Mouse (Mus musculus) gonadal fat pad, adult 2 months (tissue): ENCODE results near the gene Rpl22. TPM values are rescaled to one million over a fixed set of nuclear protein-coding genes. Genes with fewer than 3 reads are reported as not detected.

Source experiments
- DNase-seq: peaks from one replicate; pipeline ENCODE4 v3.0.0-alpha.2; 2012; ENCODE audit warnings: low read depth
- polyA plus RNA-seq: library from polyadenylated mRNA; depleted of rRNA; stranded (reverse); fragments of >200 nt; gene quantifications from 2 replicates; pipeline ENCODE4 v1.2.3, GENCODE M21; 2012; rRNA removed

The Rpl22 gene
- 60.1 and 82.3 TPM in 2 replicates for polyA plus RNA-seq

DNA sequence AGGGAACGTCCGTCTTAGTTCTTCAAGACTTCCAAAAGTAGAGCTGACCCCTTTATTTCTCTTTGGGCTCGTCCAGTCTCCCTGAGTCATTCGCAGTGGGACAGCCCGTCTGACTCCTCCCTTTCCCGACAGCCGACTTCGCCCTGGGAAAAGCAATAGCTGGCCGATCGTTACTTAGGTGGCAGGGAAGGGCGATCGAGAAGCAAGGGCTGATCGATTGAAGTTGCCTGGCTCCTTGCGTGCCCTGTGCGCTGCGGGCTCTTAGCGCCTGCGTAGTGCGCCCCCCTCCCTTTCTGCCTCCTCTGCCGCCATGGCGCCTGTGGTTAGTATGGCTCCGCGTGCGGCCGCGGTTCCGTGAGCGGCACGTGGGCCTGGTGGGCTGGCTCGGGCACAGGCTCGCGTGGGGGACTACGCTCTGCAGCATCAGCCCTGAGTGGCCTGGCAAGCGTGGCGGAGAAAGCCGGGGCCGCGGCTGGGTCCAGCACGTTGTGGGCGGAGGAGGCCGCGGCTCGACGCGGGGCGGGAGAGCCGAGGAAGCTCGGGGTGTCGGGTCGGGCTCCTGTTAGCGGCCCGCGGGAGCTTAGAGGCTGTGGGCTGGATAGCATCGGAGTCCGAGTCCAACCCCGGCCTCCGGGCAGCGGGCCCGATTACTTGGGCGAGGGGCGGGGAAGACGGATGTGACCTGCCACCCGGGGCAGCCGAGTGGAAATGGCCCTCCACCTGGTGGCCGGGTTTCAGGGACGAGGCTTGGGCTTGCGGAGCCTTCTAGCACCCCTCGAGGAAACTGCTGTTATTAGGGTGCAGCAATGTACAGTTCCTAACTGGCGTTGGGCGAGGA is at the start of gene Rpl22:
Gene Rpl22, plus strand, starts transcription at position 169 of the 838 bp plus-strand sequence.
- DNase-seq = peak; percentile 82

DNA sequence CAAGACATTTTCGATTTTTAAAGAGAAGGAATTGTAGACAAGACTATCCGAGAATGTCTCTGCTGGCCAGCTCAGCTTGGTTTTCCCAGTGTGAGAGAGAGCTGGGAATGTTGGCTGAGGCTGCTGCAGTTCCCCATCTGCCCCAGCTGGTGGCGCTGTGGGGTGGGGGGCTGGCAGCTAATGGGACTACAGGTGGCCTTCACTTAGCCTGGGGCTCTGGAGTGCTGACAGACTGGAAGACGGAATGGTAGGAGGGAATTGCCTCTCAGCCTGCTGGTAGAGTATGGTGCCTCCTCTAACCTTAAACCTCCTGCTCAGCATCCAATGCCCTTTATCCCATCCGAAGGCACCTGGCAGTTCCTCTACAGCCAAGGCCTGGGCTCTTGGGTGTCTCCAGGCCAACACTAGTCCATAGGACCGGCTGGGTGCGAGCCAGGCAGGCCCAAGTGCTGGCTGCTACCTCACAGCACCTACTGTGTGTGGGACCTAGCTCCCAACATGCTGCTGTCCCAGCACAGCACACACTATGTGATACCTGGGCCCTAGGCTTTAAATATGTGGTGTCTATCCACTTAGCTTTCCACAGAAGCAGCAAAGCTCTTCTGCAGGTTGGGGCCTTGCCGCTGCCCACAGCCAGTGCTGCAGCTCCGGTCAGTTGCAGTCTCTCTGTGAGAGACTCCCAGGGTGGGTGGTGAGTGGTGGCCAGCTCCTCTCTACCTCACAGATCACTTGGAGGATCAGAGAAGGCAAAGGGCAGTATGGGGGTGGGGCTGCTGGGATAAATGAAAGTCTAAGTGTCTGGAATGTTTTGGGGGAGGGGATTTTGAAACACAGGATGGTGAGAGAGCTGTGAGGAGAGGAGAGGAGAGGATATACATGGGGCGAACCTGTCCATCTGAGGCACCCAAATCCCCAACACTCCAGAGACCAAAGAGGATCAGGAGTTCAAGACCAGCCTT is 48.9 kb upstream of the Rpl22 start:
- no peak for DNase-seq

DNA sequence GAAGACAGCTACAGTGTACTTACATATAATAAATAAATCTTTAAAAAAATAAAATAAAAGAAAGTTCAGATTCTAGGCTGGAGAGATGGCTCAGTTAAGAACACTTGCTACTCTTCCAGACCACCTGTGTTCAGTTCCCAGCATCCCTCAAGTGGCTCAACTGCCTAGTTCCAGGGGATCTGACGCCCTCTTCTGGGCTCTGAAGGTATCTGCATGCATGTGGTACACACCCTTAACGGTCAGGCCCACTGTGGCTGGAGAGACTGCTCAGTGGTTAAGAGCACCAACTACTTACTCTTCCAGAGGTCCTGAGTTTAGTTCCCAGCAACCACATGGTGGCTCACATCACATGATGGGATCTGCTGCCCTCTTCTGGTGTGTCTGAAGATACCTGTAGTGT is 47.6 kb upstream of the Rpl22 start:
- DNase-seq = no peak

DNA sequence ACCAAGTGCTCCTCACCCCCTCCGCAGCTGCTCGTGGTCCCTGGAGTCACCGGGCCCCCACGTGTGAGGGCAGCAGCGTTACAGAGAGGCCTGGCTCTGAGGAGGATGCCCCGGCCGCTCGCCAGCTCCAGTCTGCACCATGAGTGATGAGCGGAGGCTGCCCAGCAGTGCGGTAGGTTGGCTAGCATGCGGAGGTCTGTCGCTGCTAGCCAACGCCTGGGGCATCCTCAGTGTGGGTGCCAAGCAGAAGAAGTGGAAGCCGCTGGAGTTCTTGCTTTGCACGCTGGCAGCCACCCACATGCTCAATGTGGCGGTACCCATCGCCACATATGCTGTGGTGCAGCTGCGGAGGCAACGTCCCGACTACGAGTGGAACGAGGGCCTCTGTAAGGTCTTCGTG is 46.6 kb upstream of the Rpl22 start:
- no peak for DNase-seq

- DNase-seq = no peak
Observed at GRCm38 (mm10) chr4:152281601-152282000, 43.9 kb upstream of the Rpl22 start.

DNA sequence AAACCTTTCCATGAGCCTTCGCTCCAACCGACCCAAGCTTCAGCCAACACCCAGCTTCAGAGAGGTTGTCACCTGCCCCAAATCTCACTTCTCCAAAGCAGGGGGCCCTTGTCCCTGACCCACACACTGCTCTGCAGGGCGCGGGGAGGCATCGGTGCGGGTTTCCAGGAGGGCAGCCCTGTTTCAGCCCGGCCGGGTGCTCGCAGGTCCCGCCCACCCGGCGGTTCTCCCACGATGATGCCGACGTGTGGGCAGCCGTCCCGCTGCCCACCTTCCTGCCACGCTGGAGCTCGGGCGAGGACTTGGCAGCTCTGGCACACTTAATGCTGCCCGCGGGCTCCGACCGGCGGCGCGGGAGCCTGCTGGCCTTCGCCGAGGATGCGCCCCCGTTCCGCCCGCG is 42.8 kb upstream of the Rpl22 start:
- DNase-seq = no peak

GRCm38 (mm10) chr4:152283186-152283950 is 42.2 kb upstream of the Rpl22 start:
- no peak for DNase-seq

GRCm38 (mm10) chr4:152285505-152285904 is 40.0 kb upstream of the Rpl22 start:
- no peak for DNase-seq

GRCm38 (mm10) chr4:152286183-152286582 is 39.4 kb upstream of the Rpl22 start:
- DNase-seq = no peak

GRCm38 (mm10) chr4:152286887-152287286 is 38.7 kb upstream of the Rpl22 start:
- DNase-seq = no peak

DNA sequence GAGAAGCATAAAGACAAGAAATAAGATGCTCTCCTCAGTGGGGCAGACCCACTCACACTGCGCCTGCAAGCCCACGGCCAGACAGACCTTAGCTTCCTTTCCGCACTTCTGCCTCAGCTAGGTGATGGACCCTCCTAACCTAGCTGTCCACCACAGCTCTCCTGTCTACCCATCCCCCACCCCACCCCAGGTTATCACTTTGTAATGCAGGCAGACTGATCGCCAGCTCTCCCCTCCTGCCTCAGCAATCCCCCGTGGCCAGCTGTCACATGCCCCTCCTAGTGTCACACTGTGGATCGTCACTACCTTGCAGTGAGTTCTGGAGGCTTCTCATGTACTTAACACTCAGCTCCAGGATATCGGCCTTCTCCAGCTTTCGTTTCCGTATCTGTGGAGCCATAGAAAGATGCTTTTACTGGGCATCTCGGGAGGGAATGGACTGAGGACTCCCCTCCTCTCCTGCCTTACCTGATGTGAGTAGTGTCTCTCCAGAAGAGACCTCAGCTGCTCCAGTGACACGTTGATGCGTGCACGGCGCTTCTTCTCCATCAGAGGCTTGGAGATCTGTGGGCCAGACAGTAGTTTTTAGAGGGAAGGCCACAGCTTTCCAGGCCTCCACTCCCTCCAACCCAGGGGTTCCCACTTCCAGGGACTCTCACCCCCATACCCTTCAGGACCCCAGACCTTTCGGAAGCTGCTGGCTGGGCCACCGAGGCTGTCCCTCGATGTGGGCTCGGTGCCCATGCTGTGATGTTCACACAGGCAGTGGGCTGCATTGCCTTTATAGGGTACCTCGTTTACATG is 38.0 kb upstream of the Rpl22 start:
- DNase-seq = no peak

DNA sequence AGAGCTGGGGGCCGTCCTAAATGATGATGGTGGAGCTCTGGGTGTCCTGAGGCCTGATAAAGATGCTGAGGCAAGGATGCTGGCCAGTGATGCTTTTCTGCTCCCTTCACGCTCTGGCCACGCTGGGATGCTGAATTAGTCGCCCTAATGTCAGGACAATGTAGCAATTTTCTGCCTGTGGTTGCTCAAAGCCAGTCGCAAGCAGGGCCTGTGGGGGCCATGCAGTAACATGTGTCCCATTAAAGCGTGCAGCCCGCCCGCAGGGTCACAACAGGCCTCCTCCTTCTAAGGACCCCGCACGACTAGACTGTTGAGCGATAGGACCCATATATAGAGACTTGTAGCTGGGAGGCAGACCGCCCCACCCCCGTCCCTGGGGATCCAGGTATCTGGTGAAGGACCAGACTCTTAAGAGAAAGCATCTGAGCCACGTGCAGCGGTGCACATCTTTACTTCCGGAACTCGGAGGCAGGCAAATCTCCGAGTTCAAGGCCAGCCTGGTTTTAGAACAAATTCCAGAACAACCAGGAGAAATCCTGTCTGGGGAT is 37.1 kb upstream of the Rpl22 start:
- DNase-seq = no peak

- no peak for DNase-seq
Observed at GRCm38 (mm10) chr4:152290385-152290784, 35.2 kb upstream of the Rpl22 start.

DNA sequence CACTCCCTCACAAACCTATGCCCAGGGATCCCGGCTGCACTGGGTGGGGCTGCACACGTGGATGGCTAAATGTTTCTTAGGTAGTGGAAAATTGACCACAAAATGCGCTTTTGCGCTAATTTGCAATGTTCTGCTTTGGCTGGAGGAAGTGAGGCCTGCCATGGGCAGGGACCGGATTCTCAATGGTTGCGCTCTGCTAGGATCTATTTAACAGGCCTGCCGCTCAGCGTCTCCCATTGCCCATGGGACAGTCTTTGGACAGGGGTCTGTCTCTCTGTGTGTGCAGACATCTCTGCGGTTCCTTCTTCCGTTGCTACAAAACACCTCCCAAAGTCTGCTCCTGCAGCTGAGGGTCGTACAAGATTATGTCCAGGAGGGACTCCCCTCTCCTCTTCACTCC is 34.6 kb upstream of the Rpl22 start:
- DNase-seq = no peak

GRCm38 (mm10) chr4:152291562-152291961 is 34.0 kb upstream of the Rpl22 start, which contains the start of gene Hes3:
Gene Hes3 (minus strand): TSS chr4:152291662.
- no peak for DNase-seq

DNA sequence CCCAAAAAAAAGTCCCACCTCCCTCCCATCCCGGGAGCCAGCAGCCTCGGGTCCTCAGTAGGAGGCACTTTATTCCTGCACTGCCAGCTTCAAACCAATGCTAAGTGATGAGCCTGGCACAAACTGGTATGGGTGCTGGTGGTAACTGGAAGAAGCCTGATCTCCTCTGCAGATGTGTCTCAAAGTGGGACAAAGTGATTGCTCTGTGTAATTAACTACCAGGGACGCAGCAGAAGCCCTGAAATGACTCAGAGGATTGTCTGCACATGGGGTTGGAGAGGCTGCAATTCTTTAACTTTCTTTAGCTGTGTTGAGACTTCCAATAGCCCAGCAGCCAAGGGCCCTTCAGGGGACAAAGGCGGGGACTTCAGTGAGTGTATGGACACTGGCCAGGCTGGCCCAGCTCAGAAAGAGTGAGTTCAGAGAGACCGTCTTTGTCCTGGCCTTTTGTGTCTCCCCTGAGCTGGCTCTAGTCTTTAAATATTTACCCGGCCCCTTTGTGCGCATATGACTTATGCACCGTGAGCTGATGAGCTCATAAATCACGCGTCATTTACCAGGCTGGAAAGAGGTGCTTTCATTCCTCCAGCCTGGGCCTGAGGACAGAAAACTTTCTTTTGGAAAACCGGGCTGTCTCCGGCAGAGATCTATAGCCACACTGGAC is 33.3 kb upstream of the Rpl22 start:
- no peak for DNase-seq

DNA sequence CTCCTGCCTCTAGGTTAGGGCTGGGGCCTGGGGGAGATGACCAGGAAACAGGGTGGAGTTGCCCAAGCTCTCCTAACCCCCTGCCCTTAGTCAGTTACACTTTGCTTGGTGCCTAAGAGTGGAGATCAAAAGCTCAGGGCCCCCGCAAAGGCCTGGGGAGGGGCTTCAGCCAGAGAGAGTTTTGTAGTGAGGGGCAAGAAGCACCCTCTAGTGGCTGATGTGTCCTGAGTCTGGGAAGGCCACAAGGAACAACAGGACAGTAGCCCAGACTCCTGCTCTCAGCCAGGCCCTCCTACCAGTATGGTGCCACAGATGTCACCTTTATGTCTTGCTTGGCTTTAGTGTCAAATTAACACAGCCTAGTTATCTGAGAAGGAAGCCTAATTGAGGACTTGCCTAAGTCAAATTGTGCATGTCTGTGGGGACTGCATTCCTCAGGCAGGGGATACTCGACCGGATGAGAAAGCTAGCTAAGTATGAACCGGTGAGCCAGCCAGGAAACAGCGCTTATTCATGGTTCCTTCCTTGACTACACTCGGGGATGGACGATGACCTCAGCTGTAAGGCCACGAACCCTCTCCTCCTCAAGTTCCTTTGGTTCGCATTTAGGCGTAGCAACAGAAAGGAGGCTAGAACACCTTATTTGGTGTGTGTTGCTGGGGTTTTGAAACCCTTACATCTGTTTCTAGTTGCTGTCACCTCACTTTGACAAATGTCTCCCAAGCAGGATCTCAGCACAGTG is 31.2 kb upstream of the Rpl22 start:
- no peak for DNase-seq

GRCm38 (mm10) chr4:152295916-152296315 is 29.6 kb upstream of the Rpl22 start:
- DNase-seq = no peak

DNA sequence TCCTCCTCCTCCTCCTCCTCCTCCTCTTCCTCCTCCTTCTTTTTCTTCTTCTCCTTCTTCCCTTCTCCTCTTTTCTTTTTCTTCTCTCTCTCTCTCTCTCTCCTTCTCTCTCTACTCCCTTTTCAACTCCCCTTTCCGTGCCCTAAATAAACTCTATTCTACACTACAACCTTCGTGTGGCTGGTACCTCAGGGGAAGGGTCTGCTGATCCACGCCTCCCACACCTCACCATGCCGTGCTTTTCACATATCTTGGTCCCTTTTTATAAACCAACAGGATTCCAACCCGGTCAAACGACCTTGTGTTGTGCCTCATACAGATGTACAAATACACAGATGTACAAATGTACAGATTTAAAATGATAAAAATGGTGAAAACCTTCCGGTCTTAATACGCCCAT is 29.2 kb upstream of the Rpl22 start:
- DNase-seq = no peak
